Mouse (Mus musculus) forelimb bud, embryonic 11.5 days (tissue): ENCODE measurements around the gene Wdr1.

ENCODE experiments used
- DNase-seq: peaks from one replicate; pipeline ENCODE4 v3.0.0-alpha.2; 2012; ENCODE audit warnings: low read depth, low spot score

Wdr1 gene

DNA sequence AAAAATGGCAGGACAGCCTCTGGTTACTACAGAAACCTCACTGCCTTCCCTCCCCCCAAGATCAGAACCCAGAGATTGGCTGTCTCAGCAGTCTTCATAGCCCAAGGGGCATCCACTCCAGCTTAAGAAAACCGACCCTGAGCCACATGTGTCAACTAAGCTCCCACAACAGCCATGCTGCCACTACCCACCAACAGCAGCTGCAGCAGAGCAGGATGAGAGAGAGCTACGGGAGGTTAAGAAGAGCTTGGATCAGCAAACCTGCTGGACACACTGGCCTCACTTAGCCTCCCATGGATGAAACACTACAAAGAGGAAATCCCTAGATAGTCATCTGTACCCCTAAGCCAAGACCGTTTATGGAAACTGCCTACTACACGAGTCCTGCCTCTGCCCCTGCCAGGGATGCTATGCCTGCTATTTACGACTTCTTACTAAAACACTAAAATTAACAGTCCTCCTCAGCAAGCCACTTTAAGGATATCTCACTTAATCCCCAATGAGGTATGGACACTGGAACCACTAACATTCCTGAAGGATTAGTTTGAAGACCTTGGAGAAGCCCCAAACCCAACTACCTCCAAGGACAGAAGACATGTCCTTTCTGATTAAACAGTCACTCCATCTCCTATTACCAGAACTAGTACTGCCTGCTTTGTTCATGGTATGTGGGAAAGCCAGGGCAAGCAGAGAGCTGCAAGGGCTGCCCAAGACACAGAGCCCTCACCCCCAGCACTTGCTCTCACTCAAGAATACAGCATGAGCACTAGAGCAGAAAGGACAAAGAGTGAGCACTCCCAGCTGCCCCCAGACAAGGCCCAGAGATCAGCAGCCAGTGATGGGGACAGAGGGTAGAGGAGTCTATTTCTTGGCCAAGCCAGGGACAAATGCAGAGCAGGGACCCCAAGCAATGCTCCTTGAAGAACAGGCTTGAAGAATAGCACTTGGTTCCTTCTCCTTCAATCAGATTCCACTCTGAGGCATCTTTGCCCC, 18.3 kb downstream of the Wdr1 start:
- DNase-seq: no peak

DNA sequence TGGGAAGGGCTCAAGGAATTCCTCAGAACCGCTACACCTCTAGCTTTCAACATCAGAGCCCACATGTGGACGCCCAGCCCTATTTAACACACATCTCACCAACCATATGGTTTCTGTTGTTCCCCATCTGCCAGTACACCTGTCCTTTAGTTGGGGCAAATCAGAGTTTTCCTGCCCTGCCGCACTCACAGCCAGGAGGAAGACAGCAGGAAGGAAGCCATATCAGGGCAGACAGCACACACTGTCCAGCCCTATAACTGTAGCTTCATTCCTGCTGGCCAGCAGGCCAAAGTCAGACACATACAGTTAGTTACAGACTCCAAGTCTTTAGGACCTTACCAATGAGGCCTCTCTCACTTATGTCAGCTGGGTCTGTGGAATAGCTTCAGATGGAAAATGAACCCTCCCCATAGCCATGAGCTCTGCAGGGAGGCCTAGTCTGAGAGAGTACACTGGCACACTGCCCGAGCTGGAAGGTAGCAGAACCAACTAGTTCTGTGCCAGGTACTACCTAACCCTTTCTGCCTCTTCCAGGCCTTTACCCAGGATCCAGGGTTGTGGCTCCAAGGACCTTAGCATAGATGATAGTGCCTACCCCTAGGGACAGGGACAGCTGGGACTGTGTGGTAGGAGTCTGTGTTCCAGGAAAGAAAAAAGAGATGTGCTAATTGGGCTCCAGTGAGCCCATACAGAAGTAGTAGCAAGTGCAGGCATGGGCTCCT, 19.4 kb downstream of the Wdr1 start:
- DNase-seq: no peak

DNA sequence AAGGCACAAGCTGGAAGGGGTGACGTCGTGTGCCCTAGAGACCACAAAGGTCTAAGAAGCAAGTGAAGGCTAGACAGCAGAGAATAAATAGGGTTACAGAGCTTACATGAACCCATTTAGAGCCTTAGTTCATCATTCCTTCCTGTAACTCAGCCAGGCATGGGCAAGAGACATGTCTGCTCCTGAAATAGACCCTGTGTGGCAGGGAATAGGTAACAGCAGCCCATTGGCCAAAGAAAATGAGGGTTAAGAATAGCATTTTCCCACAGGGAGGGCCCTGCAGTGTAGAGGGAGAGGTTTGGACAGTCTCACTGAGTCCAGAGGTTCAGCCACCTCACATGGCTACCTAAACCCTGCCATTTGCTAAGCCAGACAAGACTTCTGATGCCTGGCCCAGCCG, 21.3 kb downstream of the Wdr1 start:
- DNase-seq: no peak

DNA sequence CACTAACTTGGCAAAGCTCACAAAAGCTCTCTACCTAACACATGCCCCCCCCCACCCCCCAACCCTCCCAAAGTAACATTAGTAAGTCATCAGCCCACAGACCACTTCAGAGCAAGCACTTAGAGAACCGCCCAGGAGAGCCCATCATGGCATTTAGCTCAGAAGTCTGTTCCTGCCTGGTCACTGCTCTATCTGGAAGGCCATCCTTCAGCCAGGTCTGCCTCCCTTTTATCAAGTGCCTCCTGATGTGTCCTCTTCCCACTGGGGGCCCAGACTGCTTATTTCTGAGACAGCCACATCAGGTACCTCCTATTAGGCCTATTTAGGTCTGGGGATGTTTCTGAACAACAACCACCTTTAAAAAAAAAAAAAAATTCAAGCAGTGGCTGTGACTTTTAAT, 22.1 kb downstream of the Wdr1 start:
- no peak for DNase-seq

DNA sequence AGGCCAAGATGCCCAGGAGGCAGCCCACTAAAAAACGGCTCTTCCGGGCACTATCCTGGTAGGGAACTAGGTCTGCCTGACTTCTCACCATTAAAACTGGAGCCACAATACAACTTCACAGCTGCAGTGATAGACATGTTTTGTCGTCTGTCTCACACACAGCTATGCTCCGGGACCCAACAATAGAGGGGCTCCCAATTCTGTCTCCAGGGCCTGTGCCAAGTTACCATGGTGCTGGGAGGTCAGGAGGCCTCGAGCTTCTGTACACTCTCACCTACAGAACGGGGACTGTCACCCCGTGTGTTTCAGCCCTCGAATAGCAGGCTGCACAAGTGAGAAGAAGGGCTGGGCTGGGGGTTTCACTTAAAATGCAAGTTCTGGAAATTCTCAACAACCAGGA, 24.5 kb downstream of the Wdr1 start:
- DNase-seq: no peak

DNA sequence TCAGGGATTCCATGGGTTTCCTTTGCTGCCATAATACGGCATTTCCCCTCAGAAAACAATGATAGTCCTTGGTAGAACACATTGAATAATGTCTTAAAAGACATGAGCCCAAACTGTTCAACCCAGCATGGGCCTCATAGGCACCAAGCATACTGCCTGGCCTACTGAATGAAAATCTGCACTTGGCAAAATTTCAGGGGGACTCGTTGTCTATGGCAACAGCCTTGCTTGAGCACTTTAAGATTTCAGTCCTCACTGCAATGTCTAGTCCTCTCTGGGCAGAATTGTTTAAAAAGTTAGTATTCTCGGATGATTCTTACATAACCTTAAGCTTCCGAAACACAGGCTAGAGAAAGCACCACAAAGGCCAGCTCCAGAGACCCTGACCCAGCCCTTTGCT, 25.2 kb downstream of the Wdr1 start:
- no peak for DNase-seq

DNA sequence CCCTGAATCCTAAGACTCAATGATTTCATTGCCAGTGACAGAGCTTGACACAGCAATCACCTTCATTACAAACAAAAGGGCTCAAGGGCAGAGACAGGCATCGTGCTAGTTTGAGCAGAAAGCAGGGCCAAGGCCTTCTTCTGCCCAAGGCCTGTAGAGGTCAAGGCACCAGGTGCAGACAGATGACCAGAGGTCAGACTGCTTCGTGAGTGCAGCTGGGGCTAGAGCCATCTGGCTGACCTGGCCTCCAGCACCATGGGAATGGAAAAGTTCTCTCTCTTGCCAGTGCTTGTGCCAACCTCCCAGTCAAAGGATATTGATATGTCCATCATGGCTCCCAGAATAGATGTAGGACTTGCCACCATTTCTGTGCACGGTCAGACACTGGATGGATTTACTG, 26.2 kb downstream of the Wdr1 start:
- DNase-seq: no peak

DNA sequence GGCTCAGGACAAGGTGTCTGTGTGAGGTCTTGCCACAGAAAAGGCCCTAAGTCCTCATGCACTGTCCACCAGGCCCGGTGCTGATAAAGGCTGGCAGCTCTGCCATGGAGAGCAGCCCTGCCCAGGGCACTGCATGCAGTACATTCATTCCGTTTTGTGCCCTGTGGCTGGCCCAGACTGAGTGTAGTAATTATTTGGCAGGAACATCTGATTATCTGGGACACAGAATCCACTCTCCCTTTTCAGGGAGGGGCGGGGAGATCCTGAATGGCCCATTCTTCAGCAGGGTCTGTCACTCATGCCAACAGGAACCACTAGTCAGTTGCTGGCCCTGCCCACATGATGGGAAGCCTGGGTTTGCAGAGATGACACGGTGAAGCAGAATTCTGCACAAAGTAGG, 30.9 kb downstream of the Wdr1 start:
- no peak for DNase-seq

DNA sequence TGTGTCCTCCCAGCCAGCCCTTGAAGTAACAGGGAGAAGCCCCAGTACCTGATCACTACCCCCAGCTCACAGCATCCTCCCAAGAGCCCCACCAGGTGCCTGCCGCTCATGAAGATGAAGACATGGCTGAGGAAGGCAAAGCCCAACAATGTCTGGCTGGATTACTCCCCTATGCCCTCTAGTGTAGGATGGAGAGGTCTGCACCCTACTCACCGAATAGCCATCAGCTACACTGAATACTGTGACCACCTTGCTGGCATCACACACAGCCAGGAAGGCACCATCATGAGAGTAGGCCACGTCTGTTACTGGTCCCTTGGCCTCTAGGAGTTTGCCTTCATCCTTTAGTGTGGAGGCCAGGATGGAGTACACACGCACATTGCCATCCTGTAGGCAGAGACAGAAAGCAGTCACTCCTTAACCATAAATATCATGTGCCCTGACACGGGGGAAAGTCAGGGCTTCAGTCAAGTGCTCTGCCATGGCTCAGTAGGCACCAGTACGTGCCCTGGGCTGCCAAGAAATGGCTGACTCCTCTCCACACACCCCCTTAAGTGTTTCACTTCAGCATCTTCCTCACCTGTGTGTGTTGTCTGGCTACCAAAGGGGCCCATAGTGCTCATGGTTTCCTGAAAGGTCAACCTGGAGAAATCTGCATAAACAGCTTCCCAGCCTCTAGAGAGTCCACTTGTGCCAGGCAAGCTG, 33.1 kb downstream of the Wdr1 start:
- no peak for DNase-seq

DNA sequence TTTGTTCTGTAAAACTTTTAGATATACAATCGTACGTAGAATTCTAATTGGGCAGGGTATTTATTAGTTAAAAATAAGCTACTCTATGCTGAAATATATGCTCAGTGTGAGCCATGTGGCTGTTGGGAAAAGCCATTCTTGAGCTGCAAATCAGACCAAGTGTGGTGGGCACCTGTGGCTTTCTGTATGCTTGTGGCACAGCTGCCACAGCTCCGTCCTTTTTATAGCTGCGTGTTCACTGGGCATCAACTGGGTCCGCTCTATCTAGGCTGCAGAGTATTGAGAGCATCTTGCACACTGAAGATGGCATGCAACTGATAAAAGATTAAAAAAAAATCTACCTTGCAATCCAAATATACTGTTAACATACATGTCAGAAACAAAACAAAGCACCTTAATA, 40.0 kb downstream of the Wdr1 start:
- no peak for DNase-seq

DNA sequence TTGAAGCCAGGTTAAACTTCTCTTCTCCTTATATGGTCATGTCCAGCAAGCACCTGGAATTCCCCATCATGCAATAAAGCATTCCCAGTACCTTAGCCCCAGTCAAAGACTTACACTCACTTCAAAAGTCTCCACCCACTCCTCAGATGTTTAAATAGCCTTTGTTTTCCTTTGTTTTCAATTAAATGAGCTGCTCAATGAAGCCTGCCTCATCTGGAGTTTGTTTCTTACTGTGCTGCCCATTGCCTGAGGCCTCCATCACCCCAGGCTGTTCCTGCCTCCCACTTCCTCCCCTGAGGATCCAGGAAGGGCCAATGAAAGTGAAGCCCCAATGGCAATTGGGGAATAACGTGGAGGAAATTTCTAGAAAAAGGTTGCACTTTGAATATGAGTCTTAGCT, 42.2 kb downstream of the Wdr1 start:
- DNase-seq: no peak

DNA sequence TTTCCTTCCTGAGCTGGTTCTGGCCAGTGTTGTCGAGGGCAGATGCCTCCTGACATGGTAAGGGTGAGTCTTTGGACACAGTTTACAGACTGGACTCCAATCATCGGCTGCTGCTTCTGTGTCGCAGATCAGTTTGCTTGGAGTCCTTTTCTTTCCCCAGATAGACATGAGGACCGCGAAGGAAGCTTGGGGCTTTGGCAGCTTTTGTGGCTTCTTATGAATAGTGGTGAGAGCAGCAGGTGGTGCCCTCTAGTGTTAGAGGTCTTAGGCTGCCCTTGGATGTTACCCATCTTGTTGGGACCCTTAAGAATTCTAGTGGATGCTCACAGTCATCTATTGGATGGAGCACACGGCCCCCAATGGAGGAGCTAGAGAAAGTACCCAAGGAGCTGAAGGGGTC, 46.8 kb downstream of the Wdr1 start:
- DNase-seq: no peak

DNA sequence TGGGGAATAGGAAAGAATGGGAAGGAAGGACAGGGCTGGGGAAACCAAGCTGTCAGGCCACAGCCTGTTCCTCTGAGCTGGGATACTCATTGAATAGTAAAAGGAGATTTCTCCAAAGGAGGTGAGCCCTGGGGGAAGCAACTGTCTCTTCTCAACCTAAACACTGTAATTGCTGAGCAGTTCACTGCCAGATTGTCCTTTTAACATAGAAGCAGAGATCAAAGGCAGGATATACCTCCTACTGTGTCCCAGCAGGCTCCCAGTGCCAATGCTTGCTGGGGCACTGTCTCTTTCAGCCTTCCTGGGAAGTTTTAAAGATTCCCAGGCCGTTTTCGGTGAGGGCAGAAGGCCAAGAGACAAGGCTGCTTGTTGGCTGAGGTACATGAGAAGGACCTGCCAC, 50.0 kb downstream of the Wdr1 start:
- no peak for DNase-seq

DNA sequence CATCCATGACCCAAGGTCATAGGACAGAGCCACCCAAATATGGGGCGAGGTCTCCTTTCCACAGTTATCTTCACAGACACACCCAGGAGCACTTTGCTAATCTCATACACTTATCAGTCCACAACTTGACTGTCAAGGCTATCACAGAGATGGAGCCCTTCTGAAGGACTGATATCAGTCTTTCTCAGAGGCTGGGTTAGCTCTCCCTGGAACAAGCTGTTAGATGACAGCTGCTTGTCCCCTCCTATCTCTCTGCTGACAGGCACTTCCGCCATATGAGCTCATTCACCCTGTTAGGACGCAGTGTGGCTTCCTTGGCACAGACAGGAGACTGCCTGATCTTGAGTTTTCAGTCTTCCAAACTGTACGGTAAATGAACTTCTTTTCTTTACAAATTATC, 53.5 kb downstream of the Wdr1 start:
- DNase-seq: no peak

DNA sequence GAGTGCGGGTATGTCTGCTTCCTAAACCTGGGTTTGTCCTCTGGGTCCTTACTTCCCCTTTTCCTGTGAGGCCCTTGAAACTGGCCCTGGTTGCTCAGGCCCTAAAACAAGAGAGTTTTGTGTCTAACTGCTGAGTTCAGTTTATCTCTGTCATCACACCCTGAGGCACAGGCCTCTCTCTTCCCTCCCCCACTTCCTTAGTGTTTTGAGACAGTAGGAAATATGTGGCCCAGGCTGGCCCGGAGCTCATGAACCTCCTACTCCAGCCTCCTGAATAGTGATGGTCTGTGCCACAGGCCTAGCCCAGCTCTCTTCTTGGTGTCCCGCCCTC, 57.6 kb downstream of the Wdr1 start:
- no peak for DNase-seq

DNA sequence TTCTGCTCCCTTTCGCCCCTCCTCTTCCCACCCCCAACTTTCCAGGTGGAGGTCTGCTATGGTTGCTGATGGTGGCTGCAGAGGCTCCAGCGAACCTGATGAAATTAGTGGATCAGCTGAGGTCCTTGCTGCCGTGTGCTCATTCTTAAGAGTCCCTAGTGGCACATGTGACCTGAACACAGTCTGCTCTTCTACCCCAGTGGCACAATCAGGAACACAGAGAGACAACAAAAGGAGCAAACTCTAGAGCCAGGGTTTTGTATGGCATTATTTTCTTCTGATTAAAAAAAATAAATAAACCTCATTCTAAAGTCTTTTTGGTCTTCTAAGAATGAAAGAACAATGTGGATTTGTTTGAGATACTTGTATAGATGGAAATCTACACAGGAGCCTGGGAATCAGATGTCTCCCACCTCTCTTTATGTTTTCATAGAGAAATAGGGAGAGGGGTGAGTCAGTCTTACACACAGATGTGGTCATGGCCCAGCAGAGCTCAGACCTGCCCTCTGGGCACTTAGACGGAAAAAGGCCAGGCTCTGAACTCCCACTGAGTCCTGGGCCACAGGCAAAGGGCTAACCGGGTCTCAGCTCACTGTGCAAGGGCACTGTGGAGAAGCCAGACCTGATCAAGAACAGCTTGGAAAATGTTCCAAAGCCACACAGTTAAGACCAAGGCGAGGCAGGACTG, 58.1 kb downstream of the Wdr1 start:
- no peak for DNase-seq

DNA sequence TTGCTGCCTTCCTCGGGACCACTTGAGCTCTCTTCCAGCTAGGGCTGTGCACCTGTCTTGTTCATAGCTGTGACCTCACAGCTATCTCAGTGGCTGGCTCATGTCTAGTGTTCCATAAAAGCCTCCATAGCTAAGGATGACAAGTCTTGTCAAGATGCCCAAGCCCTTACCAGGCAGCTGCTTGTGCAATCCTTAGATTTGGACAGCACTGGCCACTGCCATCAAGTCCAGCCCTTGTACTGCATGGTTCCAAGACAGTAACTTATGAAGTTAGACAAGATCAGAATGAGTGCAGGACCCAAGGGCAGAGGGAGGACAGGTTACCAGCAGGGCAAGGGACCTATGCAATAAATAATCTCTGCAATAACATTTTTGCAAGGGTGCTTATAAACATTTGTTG, 58.9 kb downstream of the Wdr1 start:
- DNase-seq: no peak

DNA sequence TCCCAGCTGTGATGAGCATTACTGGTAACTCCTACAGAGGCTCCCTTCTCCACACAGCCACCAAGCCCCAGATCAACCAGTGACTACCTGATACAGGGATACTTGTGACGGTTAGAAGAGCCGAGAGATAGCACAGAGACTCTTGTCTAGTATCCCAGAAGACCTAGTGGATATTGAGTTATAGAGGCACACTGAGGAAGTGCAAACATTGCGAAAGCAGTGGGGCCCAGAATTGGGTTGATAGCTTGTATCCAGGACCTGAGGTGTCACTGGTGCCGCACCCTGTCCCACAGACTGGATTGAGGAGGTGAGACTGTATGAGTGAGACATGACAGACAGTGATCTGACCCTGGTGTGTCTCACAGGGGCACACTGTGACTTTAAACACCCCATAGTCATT, 60.0 kb downstream of the Wdr1 start, which contains the start of gene Slc2a9:
Slc2a9 (minus strand) TSS at position 152 of the 400 bp plus-strand sequence.
- DNase-seq: no peak

DNA sequence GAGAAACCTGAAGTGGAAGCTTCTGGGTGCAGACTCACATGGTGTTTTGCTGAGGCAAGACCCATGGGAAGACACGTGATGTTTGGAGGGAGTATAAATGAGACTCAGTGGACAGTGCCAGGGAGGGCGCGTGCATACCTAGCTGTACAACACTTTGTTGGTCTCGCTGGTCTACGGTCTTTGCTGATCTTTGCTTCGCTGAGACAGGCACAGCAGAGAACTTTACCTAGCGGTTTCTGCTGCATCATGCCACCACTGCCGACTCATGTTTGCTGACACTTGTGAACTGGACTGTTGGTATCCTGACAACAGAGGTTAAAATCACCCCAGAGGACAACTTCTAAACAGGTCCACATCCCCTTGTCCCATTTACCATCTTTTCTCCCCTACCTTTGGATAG, 63.0 kb downstream of the Wdr1 start:
- DNase-seq: no peak

DNA sequence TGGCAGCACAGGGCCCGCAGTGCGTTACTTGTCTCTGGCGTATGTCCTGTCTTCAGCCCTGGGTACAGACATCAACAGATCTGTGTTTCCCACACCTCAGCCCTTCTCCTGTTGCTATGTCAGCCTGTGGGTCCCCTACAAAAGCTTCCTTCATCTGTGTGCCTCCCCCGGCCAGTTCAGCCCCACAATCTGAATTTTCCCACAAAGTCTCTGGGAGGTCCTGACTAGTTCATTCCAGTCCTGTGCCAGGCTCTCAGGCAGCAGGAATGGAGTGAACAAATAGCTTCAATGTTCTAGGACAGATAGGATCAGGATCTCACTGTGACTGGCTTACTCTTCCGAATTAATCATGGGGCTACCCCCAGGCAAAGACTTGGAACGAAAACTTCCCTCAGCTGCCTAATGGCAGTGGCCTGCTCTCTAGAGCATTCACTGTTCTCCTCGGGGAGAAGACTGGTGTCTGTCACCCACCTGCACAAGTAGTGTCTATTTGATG, 63.7 kb downstream of the Wdr1 start:
- no peak for DNase-seq

DNA sequence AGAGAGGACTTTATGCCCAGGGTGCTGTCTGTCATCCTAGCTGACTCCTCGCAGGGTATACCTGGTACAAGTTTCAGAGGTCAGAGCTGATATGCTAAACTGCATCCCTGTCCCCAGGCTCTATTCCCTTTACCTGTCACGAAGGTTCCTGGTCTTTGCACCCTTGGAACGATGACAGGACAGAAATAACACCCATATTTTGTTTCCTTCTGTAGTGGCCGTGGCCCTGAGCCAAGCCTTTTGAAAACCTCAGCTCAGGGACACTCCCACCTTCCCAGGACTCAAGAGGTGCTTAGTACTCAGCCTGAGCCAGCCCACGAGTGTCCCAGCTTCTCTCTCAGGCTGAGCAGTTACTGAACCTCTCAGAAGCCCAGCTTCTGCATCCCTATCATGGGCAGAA, 64.5 kb downstream of the Wdr1 start:
- DNase-seq: no peak
